Mouse (Mus musculus): ENCODE measurements around the gene Lsm8. TPM values are rescaled to one million over a fixed set of nuclear protein-coding genes. Genes with fewer than 3 reads are reported as not detected.
"Not testable (repeated sequence)": the region's sequence is repeated elsewhere in the genome, so short reads cannot be mapped to it uniquely, and the experiment has no call there.

Gene Lsm8
- 79.2 to 89.0 TPM (median 80.1 TPM) in 3 replicates for total RNA-seq (2017)

DNA sequence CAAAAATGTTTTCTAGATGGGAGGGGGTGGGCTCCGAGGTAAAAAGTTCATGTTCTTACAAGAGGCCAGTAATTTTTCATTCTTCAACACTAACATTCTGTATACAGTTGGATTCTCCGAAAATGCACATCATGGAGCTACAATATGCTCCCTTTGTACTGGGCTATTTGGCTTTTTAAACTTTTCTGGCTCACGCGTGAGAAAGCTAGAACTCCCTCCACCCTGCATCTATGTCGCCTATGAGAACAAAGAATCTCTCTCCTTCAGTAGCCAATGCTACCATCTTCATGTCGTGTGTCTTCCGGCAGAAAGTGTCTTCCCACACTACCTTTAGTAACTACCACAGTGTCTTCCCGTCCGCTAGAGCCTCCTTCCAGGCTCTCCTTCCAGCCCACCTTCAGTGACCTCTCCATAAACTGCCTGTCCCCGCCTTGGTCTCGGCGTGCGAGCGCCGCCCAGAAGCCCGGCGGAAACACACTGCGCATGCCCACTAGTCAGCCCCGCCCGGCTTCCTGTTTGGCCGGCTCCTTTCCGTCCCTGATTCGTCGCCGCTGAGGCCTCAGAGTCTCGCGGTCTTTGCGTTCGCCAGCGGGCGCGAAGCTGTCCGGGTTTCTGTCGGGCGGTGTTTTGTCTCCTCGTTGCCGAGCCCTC, at the start of gene Lsm8:
TSS of gene Lsm8 (plus strand) at position 529 of the 651 bp plus-strand sequence.
- ATAC-seq (replicated peaks; ENCODE audit: insufficient number of reproducible peaks, low FRiP score, low TSS enrichment, poor library complexity, severe bottlenecking) = peak; percentile 98

DNA sequence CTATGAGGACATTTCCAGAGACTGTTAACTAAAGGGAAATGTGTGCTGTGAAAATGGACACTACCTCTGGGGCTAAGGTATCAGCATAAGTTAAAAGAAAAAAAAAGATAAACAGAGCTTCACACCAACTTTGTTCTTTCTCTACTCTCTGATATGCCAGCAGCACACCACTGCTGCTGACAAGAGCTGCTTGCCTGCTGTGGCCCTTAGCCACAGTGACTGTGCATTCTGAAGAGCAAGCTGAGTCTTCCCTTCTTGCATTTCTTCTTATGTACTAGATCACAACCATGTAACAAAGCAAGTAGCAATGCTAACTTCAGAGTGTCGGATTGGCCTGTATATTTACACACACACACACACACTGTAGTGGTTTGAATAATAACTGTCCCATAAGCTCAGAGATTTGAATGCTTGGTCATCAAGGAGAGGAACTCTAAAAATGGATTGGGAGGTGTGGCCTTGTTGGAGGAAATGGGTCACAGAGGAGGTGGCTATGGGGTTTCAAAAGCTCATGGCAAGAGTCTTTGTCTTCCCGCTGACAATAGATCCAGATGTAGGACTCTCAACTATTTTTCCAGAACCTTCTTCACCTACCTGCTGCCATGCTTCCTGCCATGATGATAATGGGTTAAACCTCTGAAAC, 47.4 kb upstream of the Lsm8 start:
- ATAC-seq (replicated peaks; ENCODE audit: insufficient number of reproducible peaks, low FRiP score, low TSS enrichment, poor library complexity, severe bottlenecking) = no peak

DNA sequence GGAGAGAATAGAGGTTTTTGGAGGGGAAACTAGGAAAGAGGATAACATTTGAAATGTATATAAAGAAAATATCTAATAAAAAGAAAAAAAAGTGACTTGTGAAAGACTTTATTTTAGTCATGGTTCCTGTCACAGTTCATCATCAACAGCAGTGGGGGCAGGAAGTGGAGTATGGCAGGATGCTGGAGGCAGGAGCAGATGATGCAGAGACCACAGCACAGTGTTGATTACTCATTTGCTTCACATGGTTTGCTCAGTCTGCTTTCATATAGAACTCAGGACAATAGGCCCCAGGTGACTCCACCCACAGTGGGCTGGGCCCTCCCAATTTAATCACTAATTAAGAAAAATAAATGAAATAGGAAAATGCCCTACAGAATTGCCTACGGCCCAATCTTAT, 35.8 kb upstream of the Lsm8 start:
- no peak for ATAC-seq (replicated peaks; ENCODE audit: insufficient number of reproducible peaks, low FRiP score, low TSS enrichment, poor library complexity, severe bottlenecking)

DNA sequence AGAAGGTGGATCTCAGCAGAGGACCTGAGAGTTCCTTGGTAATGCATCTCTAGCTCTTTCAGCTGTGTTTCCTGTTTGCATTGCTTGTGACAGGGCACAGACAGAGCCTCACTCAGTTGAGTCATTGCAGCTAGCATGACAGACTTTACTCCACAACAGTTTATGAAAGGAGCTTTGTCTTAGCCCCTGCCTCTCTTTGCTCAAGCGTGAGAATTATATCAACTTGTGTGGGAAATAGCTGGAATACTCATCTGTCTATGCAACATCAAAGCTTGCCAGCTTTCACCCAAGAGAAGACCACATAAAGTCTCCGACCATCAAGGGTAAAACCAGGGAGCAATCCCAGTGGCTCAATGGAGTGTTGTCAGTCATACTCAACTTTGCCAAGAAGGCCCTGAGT, 32.8 kb upstream of the Lsm8 start:
- ATAC-seq (replicated peaks; ENCODE audit: insufficient number of reproducible peaks, low FRiP score, low TSS enrichment, poor library complexity, severe bottlenecking) = no peak

DNA sequence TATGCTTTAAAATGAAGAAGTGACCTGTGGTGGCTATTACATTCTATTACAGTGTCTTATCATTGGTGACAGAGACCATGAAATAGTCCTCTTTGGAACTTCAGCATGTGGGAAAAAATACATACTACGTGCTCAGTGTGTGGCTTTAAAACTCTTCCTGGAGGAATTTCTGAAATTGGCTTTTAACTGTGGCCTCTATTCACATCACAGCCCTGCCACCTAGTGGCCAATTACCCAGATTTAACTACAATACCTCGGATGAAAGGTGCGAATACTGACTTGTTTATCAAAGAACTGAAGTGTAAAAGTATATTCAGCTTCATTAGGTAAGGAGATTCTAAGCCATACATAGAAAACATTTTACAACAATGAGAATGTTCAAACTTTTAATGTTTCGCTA, 29.0 kb upstream of the Lsm8 start:
- ATAC-seq (replicated peaks; ENCODE audit: insufficient number of reproducible peaks, low FRiP score, low TSS enrichment, poor library complexity, severe bottlenecking) = no peak

DNA sequence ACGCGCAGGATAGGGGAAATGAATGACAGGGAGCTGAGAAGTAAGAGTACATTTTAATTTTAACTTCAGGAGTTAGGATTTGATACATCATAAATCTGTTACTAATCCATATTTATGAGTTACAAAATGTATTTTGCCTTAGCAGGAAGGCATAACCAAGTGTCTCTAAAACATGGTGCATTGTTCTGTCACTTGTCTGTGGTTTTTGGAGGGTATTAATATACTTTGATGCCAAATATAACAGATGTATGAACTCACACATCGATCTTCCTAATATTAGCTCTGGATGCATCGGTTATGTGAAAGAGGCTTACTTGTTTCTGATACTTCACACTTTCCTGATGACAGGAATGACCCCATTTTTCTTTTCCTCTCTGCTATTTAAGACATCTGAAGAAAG, 28.1 kb upstream of the Lsm8 start:
- ATAC-seq (replicated peaks; ENCODE audit: insufficient number of reproducible peaks, low FRiP score, low TSS enrichment, poor library complexity, severe bottlenecking) = no peak

DNA sequence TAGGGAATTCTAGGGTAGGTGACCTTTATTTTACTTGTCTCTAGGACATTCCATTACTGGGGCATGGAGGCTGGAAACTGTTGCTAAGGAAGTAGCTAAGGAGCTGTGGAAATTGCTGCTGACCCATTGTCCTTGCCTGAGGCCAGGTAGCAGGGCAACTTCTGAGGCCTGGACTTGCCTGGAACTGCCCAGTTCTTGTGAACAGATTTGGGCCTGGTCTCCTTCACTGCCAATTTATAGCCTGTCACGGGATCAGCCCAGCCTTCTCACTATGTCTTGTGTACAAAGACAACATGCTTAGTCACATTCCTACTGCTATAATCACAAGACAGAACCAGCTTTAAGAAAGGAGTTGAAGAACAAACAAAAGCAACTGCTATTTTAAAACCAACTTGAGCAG, 25.6 kb upstream of the Lsm8 start:
- no peak for ATAC-seq (replicated peaks; ENCODE audit: insufficient number of reproducible peaks, low FRiP score, low TSS enrichment, poor library complexity, severe bottlenecking)

DNA sequence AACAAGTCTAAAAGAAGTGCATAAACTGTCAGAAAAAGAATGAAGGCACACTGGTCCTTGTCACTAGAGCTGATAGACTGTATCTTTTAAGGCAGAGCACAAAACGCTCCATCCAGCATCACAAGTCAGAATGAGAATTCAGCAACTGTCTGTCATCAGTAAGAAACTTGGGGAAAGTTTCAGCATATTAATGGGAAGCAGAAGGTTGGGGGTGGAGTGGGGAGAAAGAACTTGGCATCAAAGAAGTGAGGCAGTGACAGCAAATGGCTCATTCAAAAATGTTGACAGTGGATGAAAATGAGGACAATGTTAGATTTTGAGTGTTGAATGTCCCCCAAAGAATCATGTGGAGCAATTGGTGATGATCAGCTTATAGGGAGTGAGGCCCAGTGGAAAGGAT, 15.4 kb upstream of the Lsm8 start:
- no peak for ATAC-seq (replicated peaks; ENCODE audit: insufficient number of reproducible peaks, low FRiP score, low TSS enrichment, poor library complexity, severe bottlenecking)

DNA sequence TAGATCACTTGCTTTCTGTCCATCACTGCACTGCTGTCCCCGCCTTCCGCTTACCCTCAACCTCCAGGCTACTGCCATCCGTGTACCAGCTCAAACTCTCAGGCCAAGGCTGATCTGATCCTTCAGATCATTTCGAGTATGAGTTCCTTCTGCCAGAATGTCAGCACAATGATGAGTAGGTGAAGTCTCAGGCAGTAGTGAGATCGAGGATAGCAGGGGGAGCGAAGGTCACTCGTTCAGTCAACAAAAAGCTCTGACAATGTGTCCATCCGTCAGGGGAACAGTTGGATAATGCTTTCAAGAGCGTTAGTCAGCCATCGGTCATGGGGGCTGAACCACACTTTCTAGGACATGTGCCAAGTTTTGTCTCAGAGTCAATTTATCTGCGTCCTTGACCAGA, 3.9 kb upstream of the Lsm8 start:
- not testable (repeated sequence) for ATAC-seq (replicated peaks; ENCODE audit: insufficient number of reproducible peaks, low FRiP score, low TSS enrichment, poor library complexity, severe bottlenecking)

DNA sequence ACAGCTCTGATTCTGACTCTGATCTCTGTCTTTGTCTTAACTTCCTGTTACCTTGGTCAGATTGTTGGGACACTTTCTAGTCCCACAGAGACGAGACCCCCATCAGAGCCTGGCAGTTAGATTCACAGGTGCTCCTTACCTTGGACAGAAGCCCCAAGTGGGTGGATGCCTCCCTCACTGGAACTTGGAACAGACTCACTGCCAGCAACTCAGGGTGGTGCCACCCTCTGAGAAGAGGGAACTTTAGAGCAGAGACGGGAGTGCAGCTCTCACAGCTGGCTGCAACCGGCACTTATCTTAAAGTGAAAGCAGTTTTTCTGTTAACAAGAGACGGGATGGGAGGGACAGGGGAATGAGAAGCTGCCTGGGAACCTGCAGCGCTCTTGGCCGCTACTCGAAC, 2.8 kb upstream of the Lsm8 start:
- ATAC-seq (replicated peaks; ENCODE audit: insufficient number of reproducible peaks, low FRiP score, low TSS enrichment, poor library complexity, severe bottlenecking) = not testable (repeated sequence)

DNA sequence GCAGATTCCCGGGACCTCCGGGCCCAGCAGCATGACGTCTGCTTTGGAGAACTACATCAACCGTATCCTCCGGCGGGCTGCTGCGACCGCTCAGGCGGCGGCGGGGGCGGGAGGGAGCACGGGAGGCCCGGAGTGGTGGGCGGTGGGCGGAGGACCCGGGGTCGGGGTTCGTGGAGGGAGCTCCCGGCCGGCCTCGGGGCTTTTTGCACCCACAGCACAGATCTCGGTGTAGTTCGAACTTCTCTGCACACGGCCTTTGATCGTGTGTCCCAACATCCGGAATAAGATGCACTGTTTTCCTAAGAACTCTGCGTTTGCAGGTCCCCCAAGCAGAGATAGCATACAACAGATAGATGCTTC, 303 bp downstream of the Lsm8 start:
- no peak; the same call in 1 of the 2 replicates for ATAC-seq (replicated peaks; ENCODE audit: insufficient number of reproducible peaks, low FRiP score, low TSS enrichment, poor library complexity, severe bottlenecking)

DNA sequence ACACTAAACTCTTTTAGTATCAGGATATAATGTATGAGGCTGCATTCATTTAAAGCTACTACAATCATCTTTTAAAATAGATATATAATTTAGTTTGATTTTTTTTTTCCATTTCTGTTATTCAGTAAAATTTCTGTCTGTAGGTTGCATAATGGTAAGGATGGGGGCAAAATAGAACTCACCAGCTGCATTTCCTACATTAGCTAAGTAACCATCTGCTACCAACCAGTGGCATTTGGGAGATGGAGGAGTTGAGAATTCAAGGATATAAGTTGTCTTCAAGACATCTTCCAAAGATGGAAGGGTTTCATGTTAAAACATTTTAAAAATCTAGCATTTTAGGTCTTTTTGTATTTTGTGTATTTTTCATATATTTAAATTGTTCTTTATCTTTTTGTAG, 6.9 kb downstream of the Lsm8 start:
- no peak for ATAC-seq (replicated peaks; ENCODE audit: insufficient number of reproducible peaks, low FRiP score, low TSS enrichment, poor library complexity, severe bottlenecking)

DNA sequence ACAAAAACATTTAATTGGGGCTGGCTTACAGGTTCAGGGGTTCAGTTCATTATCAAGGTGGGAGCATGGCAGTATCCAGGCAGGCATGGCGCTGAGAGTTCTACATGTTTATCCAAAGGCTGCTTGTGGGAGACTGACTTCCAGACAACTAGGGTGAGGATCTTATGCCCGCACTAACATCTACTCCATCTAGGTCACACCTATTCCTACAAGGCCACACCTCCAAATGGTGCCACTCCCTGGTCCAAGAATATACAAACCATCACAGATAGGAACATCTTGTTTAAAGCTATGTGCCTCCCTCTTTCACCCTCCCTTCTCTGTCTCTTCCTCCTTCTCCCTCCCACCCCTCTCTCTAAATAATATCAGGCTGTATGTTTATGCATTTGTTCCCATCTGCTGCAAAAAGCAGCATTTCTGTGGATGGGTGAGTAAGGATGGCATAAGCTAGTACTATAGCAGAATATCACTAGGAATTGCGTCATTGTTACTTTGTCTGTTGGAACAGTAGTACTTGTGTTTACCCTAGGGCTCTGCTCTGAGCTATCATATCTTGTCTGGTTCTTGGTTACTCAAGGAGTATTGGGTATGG, 8.2 kb downstream of the Lsm8 start:
- ATAC-seq (replicated peaks; ENCODE audit: insufficient number of reproducible peaks, low FRiP score, low TSS enrichment, poor library complexity, severe bottlenecking) = no peak

DNA sequence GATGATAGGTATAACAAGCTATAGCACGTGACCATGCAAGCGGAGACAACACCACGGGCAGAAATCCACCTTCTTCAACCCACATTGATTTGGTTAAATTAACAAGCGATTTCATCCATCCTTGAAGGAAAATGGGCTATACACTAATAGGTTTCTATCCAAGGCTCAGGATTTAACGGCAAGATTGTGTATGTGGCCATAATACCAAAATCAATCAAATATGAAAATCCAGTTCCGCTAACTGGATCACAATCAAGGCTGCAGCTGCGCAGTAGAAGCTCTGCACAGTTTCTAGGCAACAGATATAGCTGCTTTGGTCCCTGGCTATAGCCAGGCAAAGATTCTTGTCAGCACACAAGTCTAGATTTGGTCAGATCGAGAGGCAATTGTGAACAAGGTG, 17.6 kb downstream of the Lsm8 start, which contains the start of gene Ankrd7:
TSS of gene Ankrd7 (plus strand) at position 301 of the 400 bp plus-strand sequence.
- ATAC-seq (replicated peaks; ENCODE audit: insufficient number of reproducible peaks, low FRiP score, low TSS enrichment, poor library complexity, severe bottlenecking) = no peak

DNA sequence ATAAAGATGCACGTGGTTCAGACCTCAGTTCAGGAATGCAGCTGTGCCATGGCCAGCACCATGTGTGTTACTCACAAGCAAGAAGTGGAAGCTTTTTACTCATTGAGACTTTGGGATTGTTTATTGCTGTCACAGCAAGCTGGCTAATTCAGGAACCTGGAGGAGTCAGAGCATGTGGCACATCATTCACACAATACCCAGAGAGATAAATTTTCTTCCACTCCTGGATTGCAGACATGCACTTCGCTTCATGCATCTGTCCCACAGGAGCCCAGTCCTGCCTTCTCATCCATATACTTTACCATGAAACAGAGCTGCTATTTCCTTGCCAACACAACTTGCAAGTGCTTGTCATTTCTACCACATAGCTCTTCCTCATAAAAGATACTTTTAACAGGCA, 40.7 kb downstream of the Lsm8 start:
- ATAC-seq (replicated peaks; ENCODE audit: insufficient number of reproducible peaks, low FRiP score, low TSS enrichment, poor library complexity, severe bottlenecking) = no peak

DNA sequence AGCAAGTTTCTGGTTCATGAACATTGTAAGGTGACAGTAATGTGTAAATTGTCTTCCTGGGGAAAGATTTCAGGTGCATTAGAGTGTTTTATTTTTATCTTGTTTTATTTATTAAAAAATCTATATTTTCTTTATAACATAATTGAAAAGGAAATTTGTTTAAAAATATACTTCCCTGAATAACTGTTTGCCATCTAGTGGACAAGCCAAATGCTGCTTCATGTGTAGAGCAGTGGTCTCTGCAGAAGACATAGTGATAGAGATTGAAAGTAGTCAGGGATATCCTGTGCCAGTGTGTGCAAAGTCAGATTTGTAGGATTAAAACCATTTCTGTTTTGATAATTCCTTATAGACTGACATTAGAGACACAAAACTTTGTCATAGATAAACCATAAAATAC, 45.8 kb downstream of the Lsm8 start:
- ATAC-seq (replicated peaks; ENCODE audit: insufficient number of reproducible peaks, low FRiP score, low TSS enrichment, poor library complexity, severe bottlenecking) = no peak

Other genes with a start within 250 kb of the Lsm8 start
- 2.3 TPM in 1 of 3 replicates, not detected in the others for gene Ankrd7, start 17.7 kb downstream of the Lsm8 start, total RNA-seq (2017)

Data from monocyte, adult 5-6 weeks (primary cell).